Mouse (Mus musculus): ENCODE measurements around the gene Tnpo2.
A peak's percentile ranks its signal among the peaks of the same experiment; 100 is the strongest.

- TF ChIP-seq CTCF (IDR thresholded peaks at IDR 0.05): peak; percentile 63
- TF ChIP-seq EP300 (IDR thresholded peaks at IDR 0.05; ENCODE audit: insufficient read depth, low read depth, low read length): peak; percentile 98
- peak; percentile 87 for TF ChIP-seq POLR2A (IDR thresholded peaks at IDR 0.05; ENCODE audit: insufficient read depth, low read depth, low read length)
These were observed 46.4 kb upstream of the Tnpo2 start, which contains the start of gene Hook2 for GRCm38 (mm10) chr8:84990349-84990748.

Measured in heart, adult 2 months (tissue).